Mouse (Mus musculus) hindbrain, embryonic 14.5 days (tissue): ENCODE results near the gene Chd2. TPM values are rescaled to one million over a fixed set of nuclear protein-coding genes. Genes with fewer than 3 reads are reported as not detected.
A peak's percentile ranks its signal among the peaks of the same experiment; 100 is the strongest.

Experiments
- ATAC-seq: fragments of 200-750 bp; cut with Nextera tagmentation; 2 replicates; pipeline ENCODE4 v1.8.0; 2017; ENCODE audit warnings: moderate number of reproducible peaks, mild to moderate bottlenecking, moderate TSS enrichment, moderate library complexity; ENCODE audit not compliant: low FRiP score
- DNase-seq: peaks from one replicate; pipeline ENCODE4 v3.0.0-alpha.2; 2015; ENCODE audit warnings: low spot score
- H3K27ac ChIP-seq: fragments of 300-500 bp; sonication (generic); 2 replicates; pipeline ENCODE4 v1.5.1; 2014; ENCODE audit warnings: mild to moderate bottlenecking, moderate library complexity
- H3K27me3 ChIP-seq: fragments of 300-500 bp; sonication (generic); 2 replicates; pipeline ENCODE4 v1.6.1; 2014; ENCODE audit warnings: mild to moderate bottlenecking, low read length, mixed read lengths; ENCODE audit not compliant: control insufficient read depth, insufficient read depth
- H3K36me3 ChIP-seq: fragments of 300-500 bp; sonication (generic); replicated peaks from 2 replicates; pipeline ENCODE4 v1.6.1; 2014; ENCODE audit not compliant: control insufficient read depth, insufficient read depth
- H3K4me1 ChIP-seq: fragments of 300-500 bp; sonication (generic); replicated peaks from 2 replicates; pipeline ENCODE4 v1.6.1; 2014; ENCODE audit warnings: antibody characterized with exemption, low read length, mixed read lengths; ENCODE audit not compliant: control insufficient read depth, insufficient read depth
- H3K4me2 ChIP-seq: fragments of 300-500 bp; sonication (generic); replicated peaks from 2 replicates; pipeline ENCODE4 v1.6.1; 2014; ENCODE audit warnings: mild to moderate bottlenecking, moderate library complexity
- H3K4me3 ChIP-seq: fragments of 300-500 bp; sonication (generic); replicated peaks from 2 replicates; pipeline ENCODE4 v1.5.1; 2014; ENCODE audit warnings: mild to moderate bottlenecking, low read length
- H3K9ac ChIP-seq: fragments of 300-500 bp; sonication (generic); 2 replicates; pipeline ENCODE4 v1.6.1; 2014
- H3K9me3 ChIP-seq: fragments of 300-500 bp; sonication (generic); 2 replicates; pipeline ENCODE4 v1.6.1; 2016; ENCODE audit warnings: low read length; ENCODE audit not compliant: control insufficient read depth
- WGBS: fragments of 180-500 bp; shearing (Covaris S2); extraction: QIAGEN DNeasy Blood & Tissue Kit; methylation state at CpG from one replicate; pipeline ENCODE4 v1.1.7; 2014; 5-methylcytosine and 5-hydroxymethylcytosine counted together
- polyA plus RNA-seq: library from polyadenylated mRNA; unstranded; fragments of >200 nt; fragmentation: Nextera tagmentation; extraction: Ambion mirVana; gene quantifications from 2 replicates; pipeline ENCODE4 v1.2.1, GENCODE M21; 2014

Gene Chd2
- polyA plus RNA-seq, 1 experiment from 2014 or later = 42.3 TPM

- Histone ChIP-seq H3K4me2 (peak overlapping the region; percentile 95), H3K27me3 (no peaks in the 10 kb centered on the region), H3K36me3 (0 out of 2 replicates have a peak, but pooled peaks cover 5% of the 10 kb centered on the region), H3K27ac (peak overlapping the region; percentile 90), H3K4me1 (peaks cover 39% of the 10 kb centered on the region), H3K9me3 (no peaks in the 10 kb centered on the region), H3K9ac (peak overlapping the region; percentile 92), H3K4me3 (peak overlapping the region; percentile 62)
- DNase-seq (peak; percentile 77), ATAC-seq (peak; percentile 69)
- under 1% methylated on average over 35 of the region's 42 CpGs for WGBS
These were observed 150.6 kb downstream of the Chd2 start for GRCm38 (mm10) chr7:73391002-73391517.

- 2% methylated on average over 18 of the region's 18 CpGs for WGBS
- Histone ChIP-seq H3K27me3 (no peaks in the 10 kb centered on the region), H3K27ac (peak overlapping the region; percentile 90), H3K9me3 (no peaks in the 10 kb centered on the region), H3K36me3 (0 out of 2 replicates have a peak, but pooled peaks cover 5% of the 10 kb centered on the region), H3K4me1 (peaks cover 39% of the 10 kb centered on the region), H3K4me2 (peak overlapping the region; percentile 95), H3K4me3 (peak overlapping the region; percentile 62), H3K9ac (peak overlapping the region; percentile 92)
- no peak for DNase-seq
- ATAC-seq = peak; percentile 22; the same call in 1 of the 2 replicates
These were observed 151.1 kb downstream of the Chd2 start for GRCm38 (mm10) chr7:73390426-73391001.

GRCm38 (mm10) chr7:73389871-73390294 lies 151.7 kb downstream of the Chd2 start:
- Histone ChIP-seq H3K27ac (peak overlapping the region; percentile 90), H3K4me2 (peak overlapping the region; percentile 95), H3K4me1 (peaks cover 39% of the 10 kb centered on the region), H3K4me3 (peak overlapping the region; percentile 62), H3K36me3 (0 out of 2 replicates have a peak, but pooled peaks cover 5% of the 10 kb centered on the region), H3K9ac (peak overlapping the region; percentile 92), H3K9me3 (no peaks in the 10 kb centered on the region), H3K27me3 (no peaks in the 10 kb centered on the region)
- DNase-seq (no peak), ATAC-seq (no peak)
- WGBS = 2% methylated on average over 15 of the region's 15 CpGs

GRCm38 (mm10) chr7:73389419-73389818 lies 152.2 kb downstream of the Chd2 start:
- Histone ChIP-seq H3K4me2 (peak overlapping the region; percentile 95), H3K9me3 (no peaks in the 10 kb centered on the region), H3K27me3 (no peaks in the 10 kb centered on the region), H3K36me3 (0 out of 2 replicates have a peak, but pooled peaks cover 5% of the 10 kb centered on the region), H3K9ac (peak overlapping the region; percentile 92; the same call in 1 of the 2 replicates), H3K27ac (peak overlapping the region; percentile 90), H3K4me1 (peaks cover 39% of the 10 kb centered on the region), H3K4me3 (peak overlapping the region; percentile 62; the same call in 1 of the 2 replicates)
- ATAC-seq = no peak
- WGBS = 6% methylated on average over 9 of the region's 9 CpGs
- DNase-seq = no peak

- 80% methylated on average over 2 of the region's 2 CpGs for WGBS
- H3K4me1 ChIP-seq = peaks cover 39% of the 10 kb centered on the region
- no peaks in the 10 kb centered on the region for H3K9me3 ChIP-seq
- ATAC-seq (no peak), DNase-seq (no peak)
- H3K27ac ChIP-seq = no peak overlapping the region
- H3K4me2 ChIP-seq = peak overlapping the region; percentile 95; the same call in 1 of the 2 replicates
- 0 out of 2 replicates have a peak, but pooled peaks cover 5% of the 10 kb centered on the region for H3K36me3 ChIP-seq
- H3K9ac ChIP-seq = no peak overlapping the region
- no peak overlapping the region for H3K4me3 ChIP-seq
- H3K27me3 ChIP-seq = no peaks in the 10 kb centered on the region
These were observed 152.8 kb downstream of the Chd2 start for GRCm38 (mm10) chr7:73388866-73389265.

GRCm38 (mm10) chr7:73382843-73383242 lies 158.8 kb downstream of the Chd2 start:
- ATAC-seq (no peak), DNase-seq (no peak)
- Histone ChIP-seq H3K36me3 (no peaks in the 10 kb centered on the region), H3K4me3 (no peak overlapping the region), H3K4me2 (peak overlapping the region; percentile 81), H3K27me3 (no peaks in the 10 kb centered on the region), H3K9ac (peak overlapping the region; percentile 44), H3K4me1 (peaks cover 34% of the 10 kb centered on the region), H3K9me3 (no peaks in the 10 kb centered on the region), H3K27ac (no peak overlapping the region)
- 57% methylated on average over 7 of the region's 7 CpGs for WGBS

- H3K4me2 ChIP-seq = peak overlapping the region; percentile 81
- 33% methylated on average over 6 of the region's 6 CpGs for WGBS
- no peaks in the 10 kb centered on the region for H3K36me3 ChIP-seq
- H3K9ac ChIP-seq = peak overlapping the region; percentile 80
- H3K27ac ChIP-seq = peak overlapping the region; percentile 94
- DNase-seq = no peak
- H3K4me1 ChIP-seq = peaks cover 32% of the 10 kb centered on the region
- ATAC-seq = no peak
- H3K4me3 ChIP-seq = peak overlapping the region; percentile 73
- H3K27me3 ChIP-seq = peaks cover 4% of the 10 kb centered on the region; the same call in 1 of the 2 replicates
- no peaks in the 10 kb centered on the region for H3K9me3 ChIP-seq
These were observed 163.6 kb downstream of the Chd2 start for GRCm38 (mm10) chr7:73378034-73378433.

GRCm38 (mm10) chr7:73377307-73377706 lies 164.3 kb downstream of the Chd2 start:
- WGBS = 14% methylated on average over 12 of the region's 12 CpGs
- H3K4me2 ChIP-seq = peak overlapping the region; percentile 81
- peak overlapping the region; percentile 94 for H3K27ac ChIP-seq
- H3K9ac ChIP-seq = peak overlapping the region; percentile 80
- H3K27me3 ChIP-seq = peaks cover 7% of the 10 kb centered on the region; the same call in 1 of the 2 replicates
- no peaks in the 10 kb centered on the region for H3K36me3 ChIP-seq
- H3K4me1 ChIP-seq = peaks cover 39% of the 10 kb centered on the region
- ATAC-seq = no peak
- H3K4me3 ChIP-seq = peak overlapping the region; percentile 73
- DNase-seq = no peak
- H3K9me3 ChIP-seq = no peaks in the 10 kb centered on the region
